Mouse (Mus musculus) cortical plate, adult 2 months (tissue): ENCODE results near the gene Rnf225.

Experiments used
- CTCF ChIP-seq: fragments of 200-500 bp; IDR thresholded peaks from 2 replicates; pipeline ENCODE4 v1.5.1; 2011; ENCODE audit warnings: mild to moderate bottlenecking, control low read depth, low read length; ENCODE audit not compliant: insufficient read depth; ENCODE audit errors: extremely low read depth
- POLR2A ChIP-seq: fragments of 200-500 bp; IDR thresholded peaks from 2 replicates; pipeline ENCODE4 v1.6.1; 2011; ENCODE audit warnings: mild to moderate bottlenecking, low read length, control low read depth; ENCODE audit not compliant: insufficient read depth; ENCODE audit errors: extremely low read depth

- TF ChIP-seq POLR2A (no peak), CTCF (no peak)
These were observed 22.1 kb upstream of the Rnf225 start for GRCm38 (mm10) chr7:12905146-12905545.
